Mouse (Mus musculus): Measurements from ENCODE around the gene Zfp949.
A peak's percentile ranks its signal among the peaks of the same experiment; 100 is the strongest.

Zfp949 gene

GRCm38 (mm10) chr9:88547851-88548613, at the start of gene Zfp949:
Gene Zfp949 (plus strand): TSS chr9:88548020.
- peak; percentile 79 for DNase-seq

GRCm38 (mm10) chr9:88500112-88500511, 47.7 kb upstream of the Zfp949 start:
- no peak for DNase-seq

GRCm38 (mm10) chr9:88501846-88502245, 46.0 kb upstream of the Zfp949 start:
- no peak for DNase-seq

- DNase-seq = no peak
Measured at GRCm38 (mm10) chr9:88515546-88515945, 32.3 kb upstream of the Zfp949 start.

- DNase-seq = no peak
Measured at GRCm38 (mm10) chr9:88516361-88516995, 31.3 kb upstream of the Zfp949 start.

- no peak for DNase-seq
Measured at GRCm38 (mm10) chr9:88519390-88520121, 28.3 kb upstream of the Zfp949 start.

- DNase-seq = no peak
Measured at GRCm38 (mm10) chr9:88520122-88520848, 27.5 kb upstream of the Zfp949 start.

GRCm38 (mm10) chr9:88520849-88521483, 26.9 kb upstream of the Zfp949 start:
- DNase-seq = no peak

- DNase-seq = no peak
Measured at GRCm38 (mm10) chr9:88521961-88522568, 25.8 kb upstream of the Zfp949 start.

- peak; percentile 94 for DNase-seq
Measured at GRCm38 (mm10) chr9:88522569-88523334, 25.1 kb upstream of the Zfp949 start.

GRCm38 (mm10) chr9:88523335-88523668, 24.5 kb upstream of the Zfp949 start:
- no peak for DNase-seq

GRCm38 (mm10) chr9:88524367-88524766, 23.5 kb upstream of the Zfp949 start:
- no peak for DNase-seq

- DNase-seq = no peak
Measured at GRCm38 (mm10) chr9:88524796-88525195, 23.0 kb upstream of the Zfp949 start.

- DNase-seq = no peak
Measured at GRCm38 (mm10) chr9:88525341-88525740, 22.5 kb upstream of the Zfp949 start.

GRCm38 (mm10) chr9:88527956-88528355, 19.9 kb upstream of the Zfp949 start:
- no peak for DNase-seq

GRCm38 (mm10) chr9:88528736-88529135, 19.1 kb upstream of the Zfp949 start:
- DNase-seq = no peak

GRCm38 (mm10) chr9:88529571-88529970, 18.2 kb upstream of the Zfp949 start:
- no peak for DNase-seq

GRCm38 (mm10) chr9:88529979-88530580, 17.7 kb upstream of the Zfp949 start:
- no peak for DNase-seq

- no peak for DNase-seq
Measured at GRCm38 (mm10) chr9:88534093-88534492, 13.7 kb upstream of the Zfp949 start.

GRCm38 (mm10) chr9:88539546-88540224, 8.1 kb upstream of the Zfp949 start:
- no peak for DNase-seq
